Mouse (Mus musculus): ENCODE results near the gene Pias4.
"Not testable (repeated sequence)": the region's sequence is repeated elsewhere in the genome, so short reads cannot be mapped to it uniquely, and the experiment has no call there.

The Pias4 gene

GRCm38 (mm10) chr10:81167200-81168086 lies at the start of gene Pias4:
Gene Pias4 (minus strand): TSS chr10:81167923.
- peak; percentile 100 for DNase-seq

GRCm38 (mm10) chr10:81217267-81217666 lies 49.5 kb upstream of the Pias4 start:
- DNase-seq = not testable (repeated sequence)

GRCm38 (mm10) chr10:81216810-81217209 lies 49.1 kb upstream of the Pias4 start:
- no peak for DNase-seq

- DNase-seq = no peak
Observed at GRCm38 (mm10) chr10:81216260-81216659, 48.5 kb upstream of the Pias4 start.

DNA sequence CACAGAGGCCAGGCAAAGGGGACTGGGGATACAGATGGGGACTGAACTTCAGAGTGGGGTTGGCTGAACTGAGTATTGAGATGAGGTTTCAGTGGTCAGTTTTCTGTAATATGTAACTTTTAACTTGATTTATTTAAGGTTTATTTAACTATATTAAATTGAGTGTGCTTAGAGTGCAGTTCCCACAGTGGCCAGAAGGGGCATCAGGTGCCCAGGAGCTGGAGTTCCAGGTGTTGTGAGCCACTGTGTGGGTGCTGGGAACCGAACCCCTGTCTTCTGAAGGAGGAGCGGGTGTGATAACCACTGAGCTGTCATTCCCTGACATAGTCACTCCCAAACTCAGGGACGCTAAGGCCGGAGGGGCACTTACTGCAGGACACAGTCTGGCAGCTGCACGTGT lies 42.4 kb upstream of the Pias4 start:
- DNase-seq = no peak

DNA sequence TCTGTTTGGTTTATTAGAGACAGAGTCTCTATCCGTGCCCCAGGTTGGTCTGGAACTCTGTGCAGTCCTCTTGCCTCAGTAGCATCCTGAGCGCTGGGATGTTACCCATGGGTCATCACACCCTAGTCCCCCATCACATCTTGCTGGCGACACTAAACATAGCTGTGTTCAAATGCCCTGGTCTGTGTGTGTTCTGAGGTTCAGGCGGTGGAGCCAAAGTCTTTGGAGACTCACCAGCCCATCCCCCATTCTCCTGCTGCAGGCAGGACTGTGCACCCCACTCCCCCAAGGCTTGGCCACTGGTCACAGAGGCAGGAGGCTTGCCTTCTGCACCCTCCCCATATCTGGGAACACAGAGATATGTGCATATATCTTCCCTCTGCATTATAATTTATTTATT lies 36.4 kb upstream of the Pias4 start:
- no peak for DNase-seq

DNA sequence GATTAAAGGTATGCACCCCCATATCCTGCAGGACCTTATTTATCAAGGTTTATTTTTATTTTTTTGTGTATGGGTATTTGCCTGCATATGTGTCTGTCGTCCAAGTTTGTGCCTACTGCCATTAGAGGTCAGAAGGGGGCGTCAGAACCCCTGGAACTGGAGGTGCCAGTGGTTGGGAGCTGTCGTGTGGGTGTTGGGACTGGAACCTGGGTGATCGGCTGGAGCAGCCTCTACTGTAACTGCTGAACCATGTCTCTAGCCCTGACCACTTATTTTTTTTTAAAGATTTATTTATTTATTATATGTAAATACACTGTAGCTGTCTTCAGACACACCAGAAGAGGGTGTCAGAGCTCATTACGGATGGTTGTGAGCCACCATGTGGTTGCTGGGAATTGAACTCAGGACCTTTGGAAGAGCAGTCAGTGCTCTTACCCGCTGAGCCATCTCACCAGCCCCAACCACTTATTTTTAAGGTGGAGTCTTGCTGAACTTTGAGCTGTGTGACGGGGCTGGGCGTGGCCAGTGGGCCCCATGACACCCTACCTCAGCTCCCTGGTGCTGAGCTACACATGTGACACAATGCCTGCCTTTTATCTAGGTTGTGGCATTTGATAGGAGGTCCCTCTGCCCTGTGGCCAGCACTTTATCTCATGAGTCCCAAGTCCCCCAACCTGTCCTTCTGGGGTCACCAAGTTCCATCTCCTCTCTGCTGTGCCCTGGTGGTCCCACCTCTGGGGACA lies 35.4 kb upstream of the Pias4 start:
- no peak for DNase-seq

GRCm38 (mm10) chr10:81201807-81202758 lies 34.4 kb upstream of the Pias4 start, which contains the start of gene Nmrk2:
Gene Nmrk2 (minus strand): TSS chr10:81202051.
- DNase-seq = no peak

GRCm38 (mm10) chr10:81200605-81201287 lies 33.0 kb upstream of the Pias4 start:
- DNase-seq = no peak

DNA sequence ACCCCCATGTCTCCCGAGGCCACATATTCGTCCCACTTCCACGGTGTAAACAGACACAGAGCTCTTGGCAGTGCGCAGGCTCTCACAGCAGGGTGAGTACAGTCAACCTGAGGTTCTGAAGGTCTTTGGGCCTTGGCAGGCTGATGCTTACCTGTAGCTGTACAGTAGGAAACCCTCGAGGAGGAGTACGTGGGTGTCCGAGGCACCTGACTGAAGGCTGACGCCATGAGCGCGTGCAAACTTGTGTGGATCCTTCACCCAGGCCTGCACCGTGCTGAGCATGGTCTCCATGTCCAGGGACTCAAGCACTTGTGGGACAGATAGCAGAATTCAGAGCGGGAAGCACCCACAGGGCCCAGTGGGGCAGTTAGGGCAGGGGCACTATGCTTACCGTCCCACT lies 32.4 kb upstream of the Pias4 start:
- no peak for DNase-seq

- no peak for DNase-seq
Observed at GRCm38 (mm10) chr10:81198990-81199389, 31.3 kb upstream of the Pias4 start.

DNA sequence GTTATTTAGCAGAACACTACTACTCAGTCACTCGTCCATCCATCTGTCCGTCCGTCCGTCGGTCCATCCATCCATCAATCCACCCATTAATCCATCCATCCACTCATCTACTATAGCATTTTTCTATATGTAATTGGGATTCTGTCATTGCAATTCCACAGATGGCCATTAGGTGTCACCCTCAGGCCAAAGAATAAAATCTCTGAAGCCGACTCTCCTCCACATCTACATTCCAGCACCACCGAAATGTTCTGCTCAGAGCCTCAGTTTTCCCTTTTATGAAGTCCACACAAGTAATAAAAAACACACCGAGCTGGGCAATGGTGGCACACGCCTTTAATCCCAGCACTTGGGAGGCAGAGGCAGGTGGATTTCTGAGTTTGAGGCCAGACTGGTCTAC lies 30.5 kb upstream of the Pias4 start:
- DNase-seq = peak; percentile 62

DNA sequence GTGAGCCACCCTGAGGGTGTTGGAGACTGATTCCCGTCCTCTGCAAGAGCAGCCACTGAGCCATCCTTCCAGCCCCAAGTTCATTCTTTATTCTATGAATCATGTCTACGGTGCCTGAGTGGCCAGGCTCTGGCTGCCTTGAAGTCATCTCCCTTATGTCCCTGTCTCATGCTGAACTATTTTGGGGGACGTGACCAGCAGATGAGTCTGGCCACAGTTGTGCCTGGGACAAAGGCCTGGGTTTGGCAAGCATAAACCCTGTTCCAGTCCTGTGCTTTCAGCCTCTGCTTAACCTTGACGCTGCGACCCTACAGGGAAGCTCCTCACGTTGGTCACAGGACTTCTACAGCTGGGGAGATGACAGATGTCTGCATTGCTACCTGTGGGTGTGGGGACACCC lies 29.6 kb upstream of the Pias4 start:
- DNase-seq = no peak

- no peak for DNase-seq
Observed at GRCm38 (mm10) chr10:81196470-81197065, 28.8 kb upstream of the Pias4 start.

- DNase-seq = no peak
Observed at GRCm38 (mm10) chr10:81195300-81195699, 27.6 kb upstream of the Pias4 start.

DNA sequence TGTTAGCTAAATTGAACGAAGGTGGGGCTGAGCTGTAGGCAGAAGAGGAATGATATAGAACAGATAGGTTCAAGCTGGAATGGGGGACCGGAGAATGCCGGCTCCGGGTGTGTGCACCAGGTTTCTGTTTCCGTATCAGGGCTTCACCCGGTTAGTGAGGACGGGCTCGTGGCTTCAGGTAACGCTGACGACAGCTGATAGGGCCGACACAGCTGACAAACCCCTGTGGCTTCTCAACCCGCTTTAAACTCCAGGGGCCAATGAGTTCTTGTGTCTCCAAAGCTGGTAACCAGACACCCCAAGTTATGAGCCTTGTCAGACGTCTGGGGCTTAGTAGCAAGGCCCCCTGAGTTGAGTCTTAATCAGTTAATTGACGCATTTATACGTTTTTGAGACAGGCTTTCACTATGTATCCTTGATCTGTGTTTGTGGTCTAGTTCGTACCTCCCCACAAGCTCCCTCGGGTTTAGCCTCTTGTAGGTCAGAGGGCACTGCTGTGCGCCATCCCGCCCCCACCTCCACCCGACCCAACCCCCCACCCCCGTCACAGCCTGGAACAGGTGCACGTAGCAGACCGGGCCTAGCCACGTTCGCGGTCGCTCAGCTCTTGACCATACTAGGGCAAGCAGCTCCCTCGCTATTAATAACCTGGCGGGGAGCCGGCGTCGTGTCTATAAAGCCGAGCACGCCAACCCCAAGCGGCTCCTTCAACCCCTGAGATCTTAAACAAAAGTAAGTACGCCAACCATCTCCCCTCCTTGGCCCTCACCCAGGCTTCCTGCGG lies 26.5 kb upstream of the Pias4 start:
- DNase-seq = no peak

- DNase-seq = no peak
Observed at GRCm38 (mm10) chr10:81192968-81193501, 25.3 kb upstream of the Pias4 start.

DNA sequence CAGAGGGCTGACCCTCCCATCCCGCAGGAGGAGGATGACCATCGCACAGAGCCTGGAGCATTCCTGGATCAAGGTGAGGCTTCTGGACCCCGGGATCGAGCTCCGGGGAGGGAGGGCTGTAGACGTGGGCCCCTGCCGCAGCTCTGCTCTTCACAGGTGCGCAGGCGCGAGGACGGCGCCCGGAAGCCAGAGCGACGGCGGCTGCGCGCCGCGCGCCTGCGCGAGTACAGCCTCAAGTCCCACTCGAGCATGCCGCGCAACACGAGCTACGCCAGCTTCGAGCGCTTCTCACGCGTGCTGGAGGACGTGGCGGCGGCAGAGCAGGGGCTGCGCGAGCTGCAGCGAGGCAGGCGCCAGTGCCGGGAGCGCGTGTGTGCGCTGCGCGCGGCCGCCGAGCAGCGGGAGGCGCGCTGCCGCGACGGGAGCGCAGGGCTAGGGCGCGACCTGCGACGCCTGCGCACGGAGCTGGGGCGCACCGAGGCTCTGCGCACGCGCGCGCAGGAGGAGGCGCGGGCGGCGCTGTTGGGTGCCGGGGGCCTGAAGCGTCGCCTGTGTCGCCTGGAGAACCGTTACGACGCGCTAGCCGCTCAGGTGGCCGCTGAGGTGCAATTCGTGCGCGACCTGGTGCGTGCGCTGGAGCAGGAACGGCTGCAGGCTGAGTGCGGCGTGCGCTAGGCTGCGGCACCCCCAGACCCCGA lies 24.7 kb upstream of the Pias4 start:
- DNase-seq = peak; percentile 91

DNA sequence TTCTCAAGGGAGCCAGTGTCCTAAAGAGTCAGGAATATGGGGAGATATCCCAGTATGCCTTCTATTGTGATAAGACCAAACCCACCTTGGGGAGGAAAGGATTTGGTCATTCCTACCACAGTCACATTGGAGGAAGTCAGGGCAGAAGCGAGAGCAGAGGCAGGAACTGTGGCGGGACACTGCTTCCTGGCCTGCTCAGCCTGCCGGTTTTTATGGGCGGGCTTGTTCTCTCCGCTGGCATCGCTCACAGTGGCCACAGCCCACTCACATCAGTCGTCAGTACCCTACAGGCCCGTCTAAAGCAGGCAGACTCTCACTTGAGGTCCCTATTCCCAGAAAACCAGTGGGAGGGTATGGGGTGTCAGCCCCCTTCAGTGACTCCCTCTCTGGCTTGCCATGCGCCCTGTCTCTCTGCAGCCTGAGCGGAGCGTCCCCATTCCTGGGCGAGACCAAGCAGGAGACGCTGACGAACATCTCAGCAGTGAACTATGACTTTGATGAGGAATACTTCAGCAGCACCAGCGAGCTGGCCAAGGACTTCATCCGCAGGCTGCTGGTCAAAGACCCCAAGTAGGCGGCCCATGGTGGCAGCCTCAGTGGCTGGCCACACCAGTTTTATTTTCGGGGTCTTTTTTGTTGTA lies 23.7 kb upstream of the Pias4 start:
- no peak for DNase-seq
